Mouse (Mus musculus) hindbrain, postnatal 0 days (tissue): ENCODE data around the gene Gm5105. TPM values are rescaled to one million over a fixed set of nuclear protein-coding genes. Genes with fewer than 3 reads are reported as not detected.

Experiments used
- ATAC-seq: fragments of 200-750 bp; cut with Nextera tagmentation; 2 replicates; pipeline ENCODE4 v1.8.0; 2017; ENCODE audit warnings: mild to moderate bottlenecking, moderate TSS enrichment, moderate library complexity
- DNase-seq: peaks from one replicate; pipeline ENCODE4 v3.0.0-alpha.2; 2015; ENCODE audit warnings: low spot score
- H3K27ac ChIP-seq: fragments of 300-500 bp; sonication (generic); 2 replicates; pipeline ENCODE4 v1.5.1; 2014; ENCODE audit warnings: mild to moderate bottlenecking
- H3K27me3 ChIP-seq: fragments of 300-500 bp; sonication (generic); 2 replicates; pipeline ENCODE4 v1.6.1; 2014; ENCODE audit warnings: low read length, mixed read lengths; ENCODE audit not compliant: insufficient read depth
- H3K36me3 ChIP-seq: fragments of 300-500 bp; sonication (generic); 2 replicates; pipeline ENCODE4 v1.6.1; 2014; ENCODE audit warnings: low read length, mixed read lengths; ENCODE audit not compliant: insufficient read depth
- H3K4me1 ChIP-seq: fragments of 300-500 bp; sonication (generic); 2 replicates; pipeline ENCODE4 v1.6.1; 2014; ENCODE audit warnings: antibody characterized with exemption, low read length, mixed read lengths; ENCODE audit not compliant: insufficient read depth
- H3K4me2 ChIP-seq: fragments of 300-500 bp; sonication (generic); 2 replicates; pipeline ENCODE4 v1.6.1; 2014; ENCODE audit warnings: low read depth, mild to moderate bottlenecking, low read length, moderate library complexity, mixed read lengths
- H3K4me3 ChIP-seq: fragments of 300-500 bp; sonication (generic); 2 replicates; pipeline ENCODE4 v1.5.1; 2014; ENCODE audit warnings: low read length
- H3K9ac ChIP-seq: fragments of 300-500 bp; sonication (generic); replicated peaks from 2 replicates; pipeline ENCODE4 v1.6.1; 2014; ENCODE audit warnings: mild to moderate bottlenecking, low read length, moderate library complexity, mixed read lengths
- H3K9me3 ChIP-seq: fragments of 300-500 bp; sonication (generic); 2 replicates; pipeline ENCODE4 v1.6.1; 2016; ENCODE audit warnings: low read length, mixed read lengths
- CTCF ChIP-seq: IDR thresholded peaks from 2 replicates; pipeline ENCODE4 v1.5.1; 2016; ENCODE audit warnings: antibody characterized with exemption, control low read depth, low read depth
- WGBS: fragments of 180-500 bp; shearing (Covaris S2); extraction: QIAGEN DNeasy Blood & Tissue Kit; methylation state at CpG from one replicate; pipeline ENCODE4 v1.1.7; 2014; 5-methylcytosine and 5-hydroxymethylcytosine counted together
- polyA plus RNA-seq: library from polyadenylated mRNA; unstranded; fragments of >200 nt; fragmentation: Nextera tagmentation; extraction: Ambion mirVana; gene quantifications from 2 replicates; pipeline ENCODE4 v1.2.1, GENCODE M21; 2015
- total RNA-seq: library from RNA; depleted of rRNA; stranded (reverse); fragments of >200 nt; gene quantifications from 2 replicates; pipeline ENCODE4 v1.2.3, GENCODE M21; 2014

Gene Gm5105
- total and polyA plus RNA-seq, 2 experiments from 2014 or later, result 0.11 TPM; not detected in 1

GRCm38 (mm10) chr3:138101936-138102335 is 34.7 kb upstream of the Gm5105 start:
- DNase-seq, result no peak
- H3K27me3 ChIP-seq, result no peaks in the 10 kb centered on the region
- H3K27ac ChIP-seq, result no peak overlapping the region
- H3K4me3 ChIP-seq, result no peak overlapping the region
- TF ChIP-seq CTCF, result no peak
- no peaks in the 10 kb centered on the region for H3K4me1 ChIP-seq
- no peak overlapping the region for H3K4me2 ChIP-seq
- no peak overlapping the region for H3K9ac ChIP-seq
- no peak for ATAC-seq
- 86% methylated on average over 4 of the region's 4 CpGs for WGBS
- H3K9me3 ChIP-seq, result no peaks in the 10 kb centered on the region
- H3K36me3 ChIP-seq, result no peaks in the 10 kb centered on the region

GRCm38 (mm10) chr3:138097718-138098117 is 30.5 kb upstream of the Gm5105 start:
- Histone ChIP-seq H3K9me3 (no peaks in the 10 kb centered on the region), H3K27ac (no peak overlapping the region), H3K36me3 (no peaks in the 10 kb centered on the region), H3K4me3 (no peak overlapping the region), H3K4me2 (no peak overlapping the region), H3K4me1 (no peaks in the 10 kb centered on the region), H3K9ac (no peak overlapping the region), H3K27me3 (no peaks in the 10 kb centered on the region)
- DNase-seq (no peak), ATAC-seq (no peak)
- 77% methylated on average over 1 of the region's 1 CpGs for WGBS
- TF ChIP-seq CTCF, result no peak

- no peak overlapping the region for H3K27ac ChIP-seq
- no peak for ATAC-seq
- no peaks in the 10 kb centered on the region for H3K9me3 ChIP-seq
- H3K4me3 ChIP-seq, result no peak overlapping the region
- no peak for DNase-seq
- H3K27me3 ChIP-seq, result no peaks in the 10 kb centered on the region
- TF ChIP-seq CTCF, result no peak
- no peak overlapping the region for H3K9ac ChIP-seq
- no peaks in the 10 kb centered on the region for H3K36me3 ChIP-seq
- WGBS, result 72% methylated on average over 19 of the region's 19 CpGs
- no peaks in the 10 kb centered on the region for H3K4me1 ChIP-seq
- no peak overlapping the region for H3K4me2 ChIP-seq
Observed at GRCm38 (mm10) chr3:138096263-138097028, 29.3 kb upstream of the Gm5105 start.

GRCm38 (mm10) chr3:138095718-138096117 is 28.5 kb upstream of the Gm5105 start:
- H3K36me3 ChIP-seq, result no peaks in the 10 kb centered on the region
- no peak overlapping the region for H3K4me2 ChIP-seq
- no peak overlapping the region for H3K4me3 ChIP-seq
- no peaks in the 10 kb centered on the region for H3K27me3 ChIP-seq
- no peak overlapping the region for H3K27ac ChIP-seq
- TF ChIP-seq CTCF, result no peak
- no peaks in the 10 kb centered on the region for H3K9me3 ChIP-seq
- DNase-seq (peak; percentile 84), ATAC-seq (peak; percentile 90)
- WGBS, result 23% methylated on average over 10 of the region's 10 CpGs
- no peak overlapping the region for H3K9ac ChIP-seq
- no peaks in the 10 kb centered on the region for H3K4me1 ChIP-seq

GRCm38 (mm10) chr3:138095301-138095700 is 28.1 kb upstream of the Gm5105 start:
- Histone ChIP-seq H3K27ac (no peak overlapping the region; the same call in 1 of the 2 replicates), H3K4me1 (no peaks in the 10 kb centered on the region), H3K4me3 (no peak overlapping the region), H3K36me3 (no peaks in the 10 kb centered on the region), H3K27me3 (no peaks in the 10 kb centered on the region), H3K4me2 (no peak overlapping the region), H3K9ac (no peak overlapping the region), H3K9me3 (no peaks in the 10 kb centered on the region)
- ATAC-seq (no peak), DNase-seq (no peak)
- TF ChIP-seq CTCF, result no peak
- WGBS, result 50% methylated on average over 3 of the region's 3 CpGs

GRCm38 (mm10) chr3:138083896-138084295 is 16.7 kb upstream of the Gm5105 start:
- no peaks in the 10 kb centered on the region for H3K4me1 ChIP-seq
- no peak for TF ChIP-seq CTCF
- ATAC-seq, result no peak
- H3K27ac ChIP-seq, result no peak overlapping the region
- no peak overlapping the region for H3K4me2 ChIP-seq
- H3K36me3 ChIP-seq, result no peaks in the 10 kb centered on the region
- H3K9ac ChIP-seq, result no peak overlapping the region
- no peaks in the 10 kb centered on the region for H3K9me3 ChIP-seq
- no peaks in the 10 kb centered on the region for H3K27me3 ChIP-seq
- H3K4me3 ChIP-seq, result no peak overlapping the region
- 72% methylated on average over 4 of the region's 4 CpGs for WGBS
- DNase-seq, result no peak

- TF ChIP-seq CTCF, result no peak
- Histone ChIP-seq H3K4me1 (no peaks in the 10 kb centered on the region), H3K27ac (no peak overlapping the region), H3K9ac (no peak overlapping the region), H3K4me3 (no peak overlapping the region), H3K9me3 (no peaks in the 10 kb centered on the region), H3K36me3 (no peaks in the 10 kb centered on the region), H3K4me2 (no peak overlapping the region), H3K27me3 (no peaks in the 10 kb centered on the region)
- DNase-seq (peak; percentile 12), ATAC-seq (no peak)
- WGBS, result 76% methylated on average over 1 of the region's 1 CpGs
Observed at GRCm38 (mm10) chr3:138083073-138083637, 16.0 kb upstream of the Gm5105 start.
